Mouse (Mus musculus): Measurements from ENCODE around the gene Slc39a11. TPM values are rescaled to one million over a fixed set of nuclear protein-coding genes. Genes with fewer than 3 reads are reported as not detected.

The Slc39a11 gene
- polyA plus RNA-seq, 1 experiment from 2014 or later = 41.6 TPM

GRCm38 (mm10) chr11:113507716-113508480 is 142.0 kb downstream of the Slc39a11 start:
- Histone ChIP-seq H3K36me3 (ENCODE audit: control insufficient read depth, insufficient read depth) (no peaks in the 10 kb centered on the region), H3K27ac (ENCODE audit: low read length) (peak overlapping the region; percentile 76), H3K27me3 (replicated peaks; ENCODE audit: control insufficient read depth, insufficient read depth, low read length) (no peaks in the 10 kb centered on the region), H3K9ac (replicated peaks; ENCODE audit: low read depth, low read length) (no peak overlapping the region), H3K4me2 (ENCODE audit: low read length) (no peak overlapping the region), H3K4me3 (replicated peaks; ENCODE audit: low read length) (no peak overlapping the region), H3K9me3 (ENCODE audit: control insufficient read depth, low read length) (no peaks in the 10 kb centered on the region), H3K4me1 (replicated peaks; ENCODE audit: control insufficient read depth, insufficient read depth, low read length) (peaks cover 21% of the 10 kb centered on the region)
- ATAC-seq = peak; percentile 49
- 19% methylated on average over 11 of the region's 11 CpGs for WGBS

- Histone ChIP-seq H3K9ac (replicated peaks; ENCODE audit: low read depth, low read length) (no peak overlapping the region), H3K4me2 (ENCODE audit: low read length) (no peak overlapping the region), H3K4me1 (replicated peaks; ENCODE audit: control insufficient read depth, insufficient read depth, low read length) (peaks cover 21% of the 10 kb centered on the region), H3K4me3 (replicated peaks; ENCODE audit: low read length) (no peak overlapping the region), H3K36me3 (ENCODE audit: control insufficient read depth, insufficient read depth) (no peaks in the 10 kb centered on the region), H3K27me3 (replicated peaks; ENCODE audit: control insufficient read depth, insufficient read depth, low read length) (no peaks in the 10 kb centered on the region), H3K27ac (ENCODE audit: low read length) (no peak overlapping the region), H3K9me3 (ENCODE audit: control insufficient read depth, low read length) (no peaks in the 10 kb centered on the region)
- ATAC-seq = no peak
- WGBS = 90% methylated on average over 12 of the region's 12 CpGs
Observed at GRCm38 (mm10) chr11:113505551-113506160, 144.2 kb downstream of the Slc39a11 start.

- Histone ChIP-seq H3K36me3 (ENCODE audit: control insufficient read depth, insufficient read depth) (no peaks in the 10 kb centered on the region), H3K27me3 (replicated peaks; ENCODE audit: control insufficient read depth, insufficient read depth, low read length) (no peaks in the 10 kb centered on the region), H3K4me1 (replicated peaks; ENCODE audit: control insufficient read depth, insufficient read depth, low read length) (peaks cover 24% of the 10 kb centered on the region), H3K9ac (replicated peaks; ENCODE audit: low read depth, low read length) (no peak overlapping the region), H3K4me3 (replicated peaks; ENCODE audit: low read length) (no peak overlapping the region), H3K27ac (ENCODE audit: low read length) (no peak overlapping the region), H3K9me3 (ENCODE audit: control insufficient read depth, low read length) (no peaks in the 10 kb centered on the region), H3K4me2 (ENCODE audit: low read length) (no peak overlapping the region)
- 51% methylated on average over 11 of the region's 11 CpGs for WGBS
- no peak for ATAC-seq
Observed at GRCm38 (mm10) chr11:113504459-113505062, 145.3 kb downstream of the Slc39a11 start.

GRCm38 (mm10) chr11:113502968-113503367 is 146.9 kb downstream of the Slc39a11 start:
- Histone ChIP-seq H3K36me3 (ENCODE audit: control insufficient read depth, insufficient read depth) (no peaks in the 10 kb centered on the region), H3K9me3 (ENCODE audit: control insufficient read depth, low read length) (no peaks in the 10 kb centered on the region), H3K4me1 (replicated peaks; ENCODE audit: control insufficient read depth, insufficient read depth, low read length) (peaks cover 18% of the 10 kb centered on the region), H3K9ac (replicated peaks; ENCODE audit: low read depth, low read length) (no peak overlapping the region), H3K4me2 (ENCODE audit: low read length) (no peak overlapping the region), H3K4me3 (replicated peaks; ENCODE audit: low read length) (no peak overlapping the region), H3K27ac (ENCODE audit: low read length) (no peak overlapping the region), H3K27me3 (replicated peaks; ENCODE audit: control insufficient read depth, insufficient read depth, low read length) (no peaks in the 10 kb centered on the region)
- no peak for ATAC-seq
- WGBS = 72% methylated on average over 6 of the region's 6 CpGs

GRCm38 (mm10) chr11:113500631-113501305 is 149.1 kb downstream of the Slc39a11 start:
- WGBS = 51% methylated on average over 20 of the region's 20 CpGs
- peak; percentile 72 for ATAC-seq
- H3K9ac ChIP-seq (replicated peaks; ENCODE audit: low read depth, low read length) = no peak overlapping the region; the same call in 1 of the 2 replicates
- no peak overlapping the region for H3K4me2 ChIP-seq (ENCODE audit: low read length)
- no peak overlapping the region for H3K4me3 ChIP-seq (replicated peaks; ENCODE audit: low read length)
- peaks cover 12% of the 10 kb centered on the region for H3K4me1 ChIP-seq (replicated peaks; ENCODE audit: control insufficient read depth, insufficient read depth, low read length)
- H3K27ac ChIP-seq (ENCODE audit: low read length) = 0 out of 2 replicates have a peak overlapping the region, but pooled peaks have one; percentile 0
- no peaks in the 10 kb centered on the region for H3K27me3 ChIP-seq (replicated peaks; ENCODE audit: control insufficient read depth, insufficient read depth, low read length)
- H3K9me3 ChIP-seq (ENCODE audit: control insufficient read depth, low read length) = no peaks in the 10 kb centered on the region
- no peaks in the 10 kb centered on the region for H3K36me3 ChIP-seq (ENCODE audit: control insufficient read depth, insufficient read depth)

GRCm38 (mm10) chr11:113498889-113499288 is 151.0 kb downstream of the Slc39a11 start:
- Histone ChIP-seq H3K4me3 (replicated peaks; ENCODE audit: low read length) (no peak overlapping the region), H3K27ac (ENCODE audit: low read length) (no peak overlapping the region), H3K4me1 (replicated peaks; ENCODE audit: control insufficient read depth, insufficient read depth, low read length) (peaks cover 14% of the 10 kb centered on the region), H3K27me3 (replicated peaks; ENCODE audit: control insufficient read depth, insufficient read depth, low read length) (no peaks in the 10 kb centered on the region), H3K9ac (replicated peaks; ENCODE audit: low read depth, low read length) (no peak overlapping the region), H3K9me3 (ENCODE audit: control insufficient read depth, low read length) (no peaks in the 10 kb centered on the region), H3K4me2 (ENCODE audit: low read length) (no peak overlapping the region), H3K36me3 (ENCODE audit: control insufficient read depth, insufficient read depth) (no peaks in the 10 kb centered on the region)
- 62% methylated on average over 9 of the region's 9 CpGs for WGBS
- ATAC-seq = no peak

GRCm38 (mm10) chr11:113494021-113494546 is 155.8 kb downstream of the Slc39a11 start:
- Histone ChIP-seq H3K9ac (replicated peaks; ENCODE audit: low read depth, low read length) (no peak overlapping the region), H3K27ac (ENCODE audit: low read length) (peak overlapping the region; percentile 39; the same call in 1 of the 2 replicates), H3K4me1 (replicated peaks; ENCODE audit: control insufficient read depth, insufficient read depth, low read length) (peaks cover 2% of the 10 kb centered on the region; the same call in 1 of the 2 replicates), H3K36me3 (ENCODE audit: control insufficient read depth, insufficient read depth) (no peaks in the 10 kb centered on the region), H3K4me2 (ENCODE audit: low read length) (no peak overlapping the region), H3K4me3 (replicated peaks; ENCODE audit: low read length) (no peak overlapping the region), H3K27me3 (replicated peaks; ENCODE audit: control insufficient read depth, insufficient read depth, low read length) (no peaks in the 10 kb centered on the region), H3K9me3 (ENCODE audit: control insufficient read depth, low read length) (no peaks in the 10 kb centered on the region)
- peak; percentile 81 for ATAC-seq
- 67% methylated on average over 12 of the region's 12 CpGs for WGBS

- no peak overlapping the region for H3K4me3 ChIP-seq (replicated peaks; ENCODE audit: low read length)
- peaks cover 2% of the 10 kb centered on the region; the same call in 1 of the 2 replicates for H3K4me1 ChIP-seq (replicated peaks; ENCODE audit: control insufficient read depth, insufficient read depth, low read length)
- 88% methylated on average over 20 of the region's 20 CpGs for WGBS
- no peak overlapping the region for H3K9ac ChIP-seq (replicated peaks; ENCODE audit: low read depth, low read length)
- H3K4me2 ChIP-seq (ENCODE audit: low read length) = no peak overlapping the region
- H3K9me3 ChIP-seq (ENCODE audit: control insufficient read depth, low read length) = no peaks in the 10 kb centered on the region
- H3K27me3 ChIP-seq (replicated peaks; ENCODE audit: control insufficient read depth, insufficient read depth, low read length) = no peaks in the 10 kb centered on the region
- ATAC-seq = no peak
- no peaks in the 10 kb centered on the region for H3K36me3 ChIP-seq (ENCODE audit: control insufficient read depth, insufficient read depth)
- no peak overlapping the region for H3K27ac ChIP-seq (ENCODE audit: low read length)
Observed at GRCm38 (mm10) chr11:113490530-113491520, 159.1 kb downstream of the Slc39a11 start.

Measured in forebrain, embryonic 16.5 days (tissue).